Mouse (Mus musculus): ENCODE data around the gene Rpsa. TPM values are rescaled to one million over a fixed set of nuclear protein-coding genes. Genes with fewer than 3 reads are reported as not detected.
A peak's percentile ranks its signal among the peaks of the same experiment; 100 is the strongest.
"Not testable (repeated sequence)": the region's sequence is repeated elsewhere in the genome, so short reads cannot be mapped to it uniquely, and the experiment has no call there.

Rpsa gene
- polyA plus RNA-seq, 1 experiment from 2014 or later, result 675 TPM

GRCm38 (mm10) chr9:120093701-120094100 lies 33.8 kb upstream of the Rpsa start:
- no peak overlapping the region for H3K27ac ChIP-seq (ENCODE audit: low read depth, low read length)
- no peak for TF ChIP-seq CTCF (IDR thresholded peaks at IDR 0.05; ENCODE audit: low read depth)
- no peak overlapping the region for H3K4me3 ChIP-seq (ENCODE audit: low read depth, low read length)
- ATAC-seq, result no peak
- H3K9me3 ChIP-seq (ENCODE audit: control insufficient read depth), result 0 out of 2 replicates have a peak, but pooled peaks cover 2% of the 10 kb centered on the region
- no peak overlapping the region for H3K4me2 ChIP-seq (replicated peaks; ENCODE audit: low read depth)
- no peak overlapping the region for H3K9ac ChIP-seq (ENCODE audit: low read depth, low read length)
- H3K27me3 ChIP-seq (replicated peaks; ENCODE audit: control insufficient read depth, insufficient read depth, low read length), result no peaks in the 10 kb centered on the region
- H3K36me3 ChIP-seq (ENCODE audit: control insufficient read depth, insufficient read depth), result no peaks in the 10 kb centered on the region
- no peaks in the 10 kb centered on the region for H3K4me1 ChIP-seq (replicated peaks; ENCODE audit: control insufficient read depth, insufficient read depth, low read length)
- 86% methylated on average over 13 of the region's 13 CpGs for WGBS

- H3K9ac ChIP-seq (ENCODE audit: low read depth, low read length), result no peak overlapping the region
- no peak for TF ChIP-seq CTCF (IDR thresholded peaks at IDR 0.05; ENCODE audit: low read depth)
- no peaks in the 10 kb centered on the region for H3K36me3 ChIP-seq (ENCODE audit: control insufficient read depth, insufficient read depth)
- ATAC-seq, result no peak
- no peaks in the 10 kb centered on the region for H3K4me1 ChIP-seq (replicated peaks; ENCODE audit: control insufficient read depth, insufficient read depth, low read length)
- 61% methylated on average over 7 of the region's 7 CpGs for WGBS
- H3K4me3 ChIP-seq (ENCODE audit: low read depth, low read length), result no peak overlapping the region
- H3K9me3 ChIP-seq (ENCODE audit: control insufficient read depth), result no peaks in the 10 kb centered on the region
- no peak overlapping the region for H3K4me2 ChIP-seq (replicated peaks; ENCODE audit: low read depth)
- H3K27ac ChIP-seq (ENCODE audit: low read depth, low read length), result no peak overlapping the region
- no peaks in the 10 kb centered on the region for H3K27me3 ChIP-seq (replicated peaks; ENCODE audit: control insufficient read depth, insufficient read depth, low read length)
These were observed 31.6 kb upstream of the Rpsa start for GRCm38 (mm10) chr9:120095886-120096285.

DNA sequence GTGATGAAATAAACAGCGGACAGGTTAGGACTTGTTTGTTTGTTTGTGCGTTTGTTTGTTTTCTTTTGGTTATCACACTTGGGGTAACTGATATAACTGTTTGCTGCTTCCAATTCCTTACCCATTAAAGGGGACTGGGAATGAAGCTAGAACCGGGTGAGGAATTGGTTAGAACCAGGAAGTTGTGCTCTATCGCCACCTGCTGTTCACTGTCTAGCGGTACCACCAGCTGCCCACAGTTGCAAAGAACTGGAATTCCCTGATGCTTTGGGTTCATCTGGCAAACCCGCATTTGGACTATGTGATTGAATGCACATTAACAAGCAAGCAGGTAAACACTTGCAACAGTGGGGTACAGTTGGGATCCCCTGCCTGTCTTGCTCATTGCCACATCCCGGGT lies 28.8 kb upstream of the Rpsa start:
- no peak overlapping the region for H3K27ac ChIP-seq (ENCODE audit: low read depth, low read length)
- no peaks in the 10 kb centered on the region for H3K36me3 ChIP-seq (ENCODE audit: control insufficient read depth, insufficient read depth)
- H3K9me3 ChIP-seq (ENCODE audit: control insufficient read depth), result no peaks in the 10 kb centered on the region
- H3K27me3 ChIP-seq (replicated peaks; ENCODE audit: control insufficient read depth, insufficient read depth, low read length), result no peaks in the 10 kb centered on the region
- H3K9ac ChIP-seq (ENCODE audit: low read depth, low read length), result no peak overlapping the region
- no peak overlapping the region for H3K4me3 ChIP-seq (ENCODE audit: low read depth, low read length)
- H3K4me1 ChIP-seq (replicated peaks; ENCODE audit: control insufficient read depth, insufficient read depth, low read length), result no peaks in the 10 kb centered on the region
- 0 out of 2 replicates have a peak, but pooled peaks have one; percentile 49 for ATAC-seq
- WGBS, result 20% methylated on average over 7 of the region's 7 CpGs
- no peak overlapping the region for H3K4me2 ChIP-seq (replicated peaks; ENCODE audit: low read depth)
- peak; percentile 89 for TF ChIP-seq CTCF (IDR thresholded peaks at IDR 0.05; ENCODE audit: low read depth)

DNA sequence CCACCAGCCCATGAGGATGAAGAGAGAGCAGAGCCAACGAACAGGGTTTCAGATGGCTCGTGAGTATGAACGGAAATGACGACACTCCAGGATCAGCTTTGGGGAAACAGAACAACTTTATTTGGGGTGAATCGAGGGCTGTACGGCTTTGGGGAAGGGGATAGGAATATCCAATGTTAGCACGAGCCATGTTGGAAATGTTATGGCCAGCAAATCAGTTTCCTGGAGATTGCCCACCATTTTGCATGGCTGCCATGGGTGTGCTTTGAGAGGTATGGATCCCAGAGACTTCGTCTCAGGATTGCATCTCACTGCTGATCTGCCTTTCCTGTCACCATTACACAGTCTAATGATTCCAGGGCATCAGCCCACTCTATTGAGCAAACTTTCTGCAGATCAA lies 28.2 kb upstream of the Rpsa start:
- Histone ChIP-seq H3K9ac (ENCODE audit: low read depth, low read length) (no peak overlapping the region), H3K4me2 (replicated peaks; ENCODE audit: low read depth) (no peak overlapping the region), H3K4me3 (ENCODE audit: low read depth, low read length) (no peak overlapping the region), H3K27ac (ENCODE audit: low read depth, low read length) (no peak overlapping the region), H3K9me3 (ENCODE audit: control insufficient read depth) (no peaks in the 10 kb centered on the region), H3K4me1 (replicated peaks; ENCODE audit: control insufficient read depth, insufficient read depth, low read length) (no peaks in the 10 kb centered on the region), H3K27me3 (replicated peaks; ENCODE audit: control insufficient read depth, insufficient read depth, low read length) (no peaks in the 10 kb centered on the region), H3K36me3 (ENCODE audit: control insufficient read depth, insufficient read depth) (no peaks in the 10 kb centered on the region)
- WGBS, result 89% methylated on average over 8 of the region's 8 CpGs
- no peak for TF ChIP-seq CTCF (IDR thresholded peaks at IDR 0.05; ENCODE audit: low read depth)
- no peak for ATAC-seq

DNA sequence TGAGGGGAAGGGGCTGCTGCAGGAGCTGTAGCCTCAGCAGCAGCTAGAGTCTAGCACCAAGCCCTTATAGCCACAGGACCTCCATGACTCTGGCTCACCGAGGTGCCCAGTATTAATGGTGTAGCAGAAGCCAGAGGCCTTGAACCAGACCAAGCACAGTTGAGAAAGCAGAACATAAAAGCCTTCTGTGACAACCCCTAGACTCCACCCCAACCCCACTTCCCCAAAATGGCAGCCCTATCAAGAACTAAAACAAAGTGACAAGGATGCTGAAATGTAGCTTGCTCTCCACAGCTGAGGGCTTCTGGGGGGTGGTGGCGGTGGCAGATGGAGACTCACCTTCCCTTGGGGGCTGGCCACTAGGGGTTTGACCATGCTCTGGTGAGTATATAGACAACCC lies 26.3 kb upstream of the Rpsa start:
- 98% methylated on average over 2 of the region's 2 CpGs for WGBS
- Histone ChIP-seq H3K4me1 (replicated peaks; ENCODE audit: control insufficient read depth, insufficient read depth, low read length) (no peaks in the 10 kb centered on the region), H3K4me3 (ENCODE audit: low read depth, low read length) (no peak overlapping the region), H3K27me3 (replicated peaks; ENCODE audit: control insufficient read depth, insufficient read depth, low read length) (no peaks in the 10 kb centered on the region), H3K9me3 (ENCODE audit: control insufficient read depth) (no peaks in the 10 kb centered on the region), H3K4me2 (replicated peaks; ENCODE audit: low read depth) (no peak overlapping the region), H3K9ac (ENCODE audit: low read depth, low read length) (no peak overlapping the region), H3K36me3 (ENCODE audit: control insufficient read depth, insufficient read depth) (no peaks in the 10 kb centered on the region), H3K27ac (ENCODE audit: low read depth, low read length) (no peak overlapping the region)
- no peak for ATAC-seq
- TF ChIP-seq CTCF (IDR thresholded peaks at IDR 0.05; ENCODE audit: low read depth), result no peak

DNA sequence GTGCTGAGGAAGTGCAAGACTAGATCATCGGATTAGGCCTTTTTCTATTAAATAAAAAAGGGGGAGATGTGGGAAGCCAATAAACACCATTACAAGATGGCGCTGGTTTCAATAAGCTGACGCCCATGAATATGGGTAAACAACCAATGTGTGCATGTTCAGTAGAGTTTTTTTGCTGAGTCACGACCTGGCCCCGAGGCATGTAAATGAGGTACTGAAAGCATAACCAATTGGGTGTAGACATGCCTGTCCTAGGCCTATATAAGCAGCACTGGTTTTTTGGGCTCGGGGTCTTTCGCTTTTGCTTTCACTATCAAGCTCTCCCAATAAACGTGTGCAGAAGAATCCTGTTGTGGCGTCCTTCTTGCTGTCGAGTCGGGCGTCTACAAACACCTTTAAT lies 18.5 kb upstream of the Rpsa start:
- not testable (repeated sequence) for H3K27ac ChIP-seq (ENCODE audit: low read depth, low read length); H3K9ac ChIP-seq (ENCODE audit: low read depth, low read length); H3K4me1 ChIP-seq (replicated peaks; ENCODE audit: control insufficient read depth, insufficient read depth, low read length); H3K4me3 ChIP-seq (ENCODE audit: low read depth, low read length); H3K27me3 ChIP-seq (replicated peaks; ENCODE audit: control insufficient read depth, insufficient read depth, low read length); H3K9me3 ChIP-seq (ENCODE audit: control insufficient read depth); H3K4me2 ChIP-seq (replicated peaks; ENCODE audit: low read depth); H3K36me3 ChIP-seq (ENCODE audit: control insufficient read depth, insufficient read depth); ATAC-seq
- WGBS, result 91% methylated on average over 12 of the region's 12 CpGs
